Mouse (Mus musculus) ovary, postnatal 10 days (tissue): ENCODE results near the gene Insc.
"Not testable (repeated sequence)": the region's sequence is repeated elsewhere in the genome, so short reads cannot be mapped to it uniquely, and the experiment has no call there.

Source experiments
- DNase-seq: peaks from one replicate; pipeline ENCODE4 v3.0.0; 2022; ENCODE audit warnings: low spot score

Gene Insc

DNA sequence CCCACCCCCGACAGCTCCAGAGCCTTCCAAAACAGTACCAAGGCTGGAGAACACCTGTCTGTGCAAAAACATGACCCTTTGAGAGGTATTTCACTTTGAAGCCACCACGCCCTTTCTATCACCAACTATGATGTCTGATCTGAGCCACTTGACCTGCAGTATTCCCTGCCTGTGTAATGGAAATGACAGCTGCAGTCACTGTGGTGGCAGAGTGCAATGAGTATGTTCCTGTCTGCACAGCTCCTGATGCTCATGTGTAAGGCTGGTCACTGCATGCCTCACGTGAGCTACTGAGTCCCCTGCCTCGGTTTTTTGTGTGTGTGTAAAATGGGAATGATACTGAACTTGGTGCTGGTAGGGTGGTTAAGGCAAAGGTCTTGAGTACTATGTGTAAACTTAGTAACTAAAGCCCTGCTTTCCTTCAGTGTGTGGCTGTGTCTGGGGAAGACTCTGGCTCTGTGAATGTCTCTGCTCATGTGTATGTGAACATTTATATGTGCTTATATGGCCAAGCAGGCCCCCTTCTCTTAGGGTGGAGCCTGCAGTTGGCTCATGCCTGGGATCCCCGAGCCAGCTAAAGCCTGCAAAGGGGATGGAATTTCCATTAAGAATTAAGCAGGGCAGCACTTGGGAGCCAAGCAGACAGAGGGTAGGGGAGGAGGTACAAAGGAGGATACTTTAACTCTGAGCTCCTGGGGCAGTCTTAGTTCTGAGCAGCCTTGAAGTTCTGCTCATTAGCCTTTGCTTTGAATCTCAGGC is at the start of gene Insc:
TSS of gene Insc (plus strand) at position 673 of the 759 bp plus-strand sequence.
- no peak for DNase-seq

GRCm38 (mm10) chr7:114700871-114701270 is 42.6 kb upstream of the Insc start:
- no peak for DNase-seq

DNA sequence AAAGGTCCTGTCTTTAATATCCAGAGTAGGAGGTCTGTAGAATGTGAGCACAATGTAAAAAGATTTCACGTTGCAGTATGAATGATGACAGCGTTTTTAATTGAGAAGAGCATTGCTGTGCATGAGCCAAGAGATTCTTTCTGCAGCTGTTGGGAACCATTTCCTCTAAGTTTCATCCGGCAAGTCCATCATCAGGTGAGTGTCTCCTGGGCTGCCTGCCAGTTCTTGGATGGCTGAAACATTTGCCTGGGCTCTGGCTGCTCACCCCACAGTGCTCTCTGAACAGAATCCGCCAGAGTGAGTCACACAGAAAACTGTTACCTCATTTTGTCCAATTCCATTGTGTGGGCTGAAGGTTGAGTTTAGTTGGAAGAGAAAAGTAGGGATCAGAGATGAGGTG is 36.8 kb upstream of the Insc start:
- no peak for DNase-seq

DNA sequence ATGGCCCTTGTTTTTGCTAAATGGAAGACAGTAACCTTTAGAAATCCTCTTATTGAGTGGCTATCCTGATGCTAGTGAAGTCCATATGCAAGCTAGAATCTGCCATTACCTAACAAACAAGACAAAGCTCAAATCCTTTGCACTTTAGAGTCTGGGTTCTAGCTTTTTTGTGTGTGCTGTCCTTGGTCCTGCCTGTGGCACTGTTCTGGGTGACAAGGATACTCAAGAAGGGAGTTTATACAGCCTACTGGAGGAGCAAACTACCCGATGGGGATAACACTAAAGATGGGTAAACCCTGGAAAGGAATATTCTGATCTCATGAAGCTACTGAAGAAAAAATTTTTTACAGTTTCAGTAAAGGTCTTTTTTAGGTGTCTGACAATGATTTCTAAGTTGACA is 36.1 kb upstream of the Insc start:
- no peak for DNase-seq

DNA sequence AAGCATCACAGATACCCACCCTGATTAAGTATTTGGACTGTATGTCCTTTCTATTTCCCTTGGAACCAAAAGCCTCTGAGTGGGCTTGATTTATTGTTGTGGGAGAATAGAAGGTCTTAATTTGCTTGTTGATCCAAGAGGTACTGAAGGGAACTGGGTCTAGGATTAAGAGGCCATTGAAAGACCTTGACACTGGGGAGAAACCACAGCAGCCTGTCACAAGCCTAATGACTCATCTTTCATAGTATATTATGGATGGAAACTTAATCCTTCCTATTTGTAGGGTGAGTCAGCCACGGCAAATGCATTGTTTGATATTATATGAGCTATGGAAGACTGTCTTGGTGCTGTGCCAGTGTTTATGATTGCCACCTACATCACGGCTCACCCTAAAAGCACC is 33.1 kb upstream of the Insc start:
- no peak for DNase-seq

DNA sequence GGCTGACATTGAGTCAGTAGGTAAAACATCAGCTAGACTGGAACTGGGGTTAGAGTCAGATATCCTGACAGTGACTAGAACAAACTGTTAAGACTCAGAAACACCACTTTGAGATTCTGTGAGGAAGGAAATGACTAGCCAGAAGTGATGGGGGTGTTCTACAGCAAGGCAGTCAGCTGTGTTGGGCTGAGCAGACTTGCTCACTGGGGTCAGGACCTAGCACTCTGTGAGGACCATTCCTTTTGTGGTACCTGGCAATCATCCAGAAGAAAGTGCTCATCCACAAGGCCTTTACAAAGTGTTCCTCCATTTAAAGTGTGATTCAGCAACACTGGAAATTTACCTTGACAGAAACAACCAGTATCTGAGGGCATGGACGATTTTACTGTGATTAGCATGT is 31.0 kb upstream of the Insc start:
- DNase-seq = no peak

GRCm38 (mm10) chr7:114718300-114718699 is 25.2 kb upstream of the Insc start, which contains the start of gene Calcb:
Gene Calcb (plus strand): TSS chr7:114718643.
- no peak for DNase-seq

DNA sequence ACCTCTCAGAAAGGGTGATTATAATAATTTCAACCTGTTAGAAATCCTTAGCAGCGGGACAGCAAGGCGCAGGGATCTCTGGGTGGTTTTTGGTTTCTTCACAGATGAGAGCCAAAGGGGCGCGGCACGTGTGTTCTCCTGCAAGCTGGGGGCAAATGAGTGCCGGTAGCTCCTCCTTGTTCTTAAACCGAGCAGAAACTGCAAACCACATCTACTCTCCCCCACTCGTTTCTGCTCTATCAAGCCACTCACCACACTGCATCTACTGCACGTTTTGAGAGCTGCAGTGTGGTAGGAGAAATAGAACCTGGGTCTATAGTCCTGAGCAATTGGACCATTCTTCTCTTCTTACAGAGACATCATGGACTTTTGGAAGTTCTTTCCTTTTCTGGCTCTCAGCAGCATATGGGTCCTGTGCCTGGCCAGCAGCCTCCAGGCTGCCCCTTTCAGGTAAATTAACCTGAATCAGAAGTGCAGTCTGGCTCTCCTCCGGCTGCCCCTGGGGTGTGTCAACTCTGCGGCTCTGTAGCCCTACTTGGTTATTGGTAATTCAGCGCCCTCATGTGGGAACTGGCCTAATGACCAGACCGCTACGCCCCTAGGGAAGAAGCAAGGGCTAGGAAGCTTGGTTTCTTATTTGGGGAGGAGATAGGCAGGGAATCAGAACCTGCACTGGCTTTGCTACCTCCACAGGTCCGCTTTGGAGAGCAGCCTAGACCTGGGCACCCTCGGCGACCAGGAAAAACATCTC is 23.9 kb upstream of the Insc start:
- DNase-seq = no peak

DNA sequence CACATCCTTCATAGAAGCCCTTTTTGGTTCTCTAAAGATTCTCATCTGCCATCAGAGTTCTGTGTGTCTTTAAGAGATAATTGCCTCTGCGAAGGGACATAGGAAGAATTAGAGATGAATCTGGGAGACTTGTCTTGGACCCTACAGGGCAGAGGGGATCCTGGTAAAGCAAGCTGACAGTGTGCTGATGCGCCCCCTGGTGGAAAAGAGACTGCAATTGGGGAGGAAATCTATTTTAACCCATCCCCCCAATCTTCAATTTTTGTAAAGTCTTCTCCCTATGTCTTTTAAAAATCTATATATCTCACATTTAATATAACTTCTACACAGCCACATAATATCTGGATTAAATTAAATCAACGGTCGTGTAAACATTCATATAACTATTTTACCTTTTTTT is 13.8 kb upstream of the Insc start:
- DNase-seq = not testable (repeated sequence)

DNA sequence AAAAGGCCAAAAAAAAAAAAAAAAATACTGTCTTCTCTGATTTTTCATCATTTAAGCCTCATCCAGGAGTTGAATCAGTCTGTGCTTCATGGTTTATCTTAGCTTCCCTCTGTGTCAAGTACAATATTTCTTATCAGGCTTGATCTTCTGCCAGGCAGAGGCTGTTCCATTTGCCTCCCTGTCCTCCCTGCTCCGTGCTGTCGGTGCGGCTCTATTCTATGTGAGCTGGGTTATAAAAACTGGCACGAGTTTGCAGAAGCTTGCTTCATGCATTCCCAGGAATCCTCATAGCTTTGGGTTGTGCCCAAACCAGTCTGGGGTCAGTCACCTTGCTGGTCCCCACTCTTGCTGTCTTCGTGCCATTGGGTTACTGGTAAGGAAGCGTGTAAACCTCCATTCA is 12.3 kb upstream of the Insc start:
- no peak for DNase-seq

- DNase-seq = not testable (repeated sequence)
These were observed 11.8 kb upstream of the Insc start for GRCm38 (mm10) chr7:114731700-114732099.

DNA sequence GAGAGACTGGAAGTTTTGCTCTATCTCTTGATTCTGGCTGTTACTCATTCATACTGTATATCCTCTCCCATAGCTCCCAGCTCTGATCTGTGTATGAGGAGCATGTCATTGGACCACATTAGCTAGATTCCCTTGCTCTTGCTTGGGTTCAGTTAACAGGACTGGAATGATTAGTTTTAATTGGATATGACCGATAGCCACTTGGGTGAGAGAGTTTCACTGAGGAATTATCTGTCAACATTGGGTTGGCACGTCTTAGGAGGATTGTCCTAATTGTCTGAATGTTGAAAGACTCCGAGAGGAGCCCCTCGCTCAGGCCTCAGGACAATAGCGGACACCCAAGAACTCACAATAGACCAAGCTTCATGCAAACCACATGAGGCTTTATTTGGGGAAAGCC is 7.2 kb upstream of the Insc start:
- DNase-seq = no peak

DNA sequence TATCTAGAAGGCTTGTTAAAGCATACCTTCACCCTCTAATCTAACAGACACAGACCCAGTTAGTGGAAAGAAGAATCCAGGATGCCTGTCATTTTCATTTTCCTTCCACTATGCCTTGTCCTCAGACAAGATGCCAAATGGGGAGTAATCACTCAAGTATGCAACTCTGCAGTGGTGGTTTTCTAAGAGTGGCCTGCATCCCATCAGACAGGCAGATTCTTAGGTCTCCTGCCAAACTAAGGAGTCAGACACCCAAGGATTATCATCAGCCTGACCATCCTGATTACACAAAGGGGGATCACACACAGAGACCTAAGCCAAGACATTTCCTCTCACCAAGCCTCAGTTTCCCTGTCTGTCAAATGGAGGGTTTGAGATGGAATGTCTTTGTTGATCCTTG is 5.3 kb upstream of the Insc start:
- DNase-seq = no peak

GRCm38 (mm10) chr7:114740360-114741165 is 2.9 kb upstream of the Insc start:
- no peak for DNase-seq

DNA sequence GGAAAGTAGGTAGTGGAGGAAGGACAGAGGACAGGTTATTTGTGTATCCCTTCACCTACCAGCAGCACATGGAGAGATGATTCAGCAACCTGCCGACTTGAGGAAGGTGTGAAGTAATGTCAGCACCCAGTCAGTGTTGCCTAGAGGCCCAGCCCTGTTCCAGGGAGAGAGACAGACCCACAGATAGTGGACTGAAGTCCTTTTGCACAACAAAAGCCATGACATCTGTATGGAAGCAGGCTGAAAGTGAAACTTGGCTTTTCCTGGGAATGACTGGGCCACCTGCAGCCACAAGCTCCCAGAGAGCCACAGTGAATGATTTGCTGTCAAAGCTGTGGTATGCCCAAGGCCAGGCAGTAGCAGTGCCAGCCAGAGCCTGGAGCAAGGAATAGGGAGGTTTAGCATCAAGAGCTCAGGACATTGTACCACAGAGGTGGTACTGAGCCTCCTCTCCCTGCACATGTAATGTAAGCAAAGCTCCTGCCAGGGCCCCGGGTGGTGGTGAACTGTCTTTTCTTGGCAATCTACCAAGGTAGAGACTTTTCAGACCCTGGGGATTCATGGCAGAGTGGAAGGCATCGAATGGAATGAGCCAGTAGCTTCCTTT is 1.2 kb downstream of the Insc start:
- DNase-seq = no peak

DNA sequence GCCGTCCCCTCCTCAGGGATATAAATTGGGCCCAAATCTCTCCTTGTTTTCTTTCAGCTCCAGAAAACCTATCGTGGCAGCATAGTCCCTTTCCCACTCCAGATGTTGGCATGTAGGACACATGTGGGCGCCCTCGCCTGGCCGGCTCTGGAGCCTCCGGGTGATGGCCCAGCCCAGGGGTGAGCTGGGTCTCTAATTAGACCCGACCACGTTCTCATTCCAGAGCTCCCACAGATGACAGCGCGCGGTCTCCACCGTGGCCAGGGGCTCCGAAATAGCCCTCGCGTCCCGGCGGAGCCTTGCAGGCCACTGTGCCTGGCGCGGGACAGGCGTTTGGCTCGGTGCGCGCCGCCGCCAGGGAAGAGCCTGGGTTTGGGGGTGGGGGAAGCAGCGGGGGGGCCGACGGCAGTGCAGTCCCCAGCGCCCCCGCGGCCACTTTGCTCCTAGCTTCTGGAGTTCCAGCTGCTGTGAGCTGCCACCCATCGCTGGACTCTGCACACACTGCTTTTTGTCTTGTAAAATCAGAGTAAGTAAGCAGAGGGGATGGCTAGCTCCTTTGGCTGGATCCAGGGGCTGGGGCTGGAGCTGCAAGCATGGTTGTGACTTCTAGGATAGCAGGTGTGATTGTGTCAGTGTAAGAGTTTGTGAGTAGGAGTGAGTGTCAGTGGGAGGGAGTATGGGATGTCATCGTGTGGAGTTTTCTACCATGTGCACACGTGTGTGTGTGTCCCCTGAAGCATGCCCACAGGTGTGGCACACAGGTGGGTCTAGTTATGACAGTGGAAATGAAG is 2.2 kb downstream of the Insc start:
- DNase-seq = no peak

DNA sequence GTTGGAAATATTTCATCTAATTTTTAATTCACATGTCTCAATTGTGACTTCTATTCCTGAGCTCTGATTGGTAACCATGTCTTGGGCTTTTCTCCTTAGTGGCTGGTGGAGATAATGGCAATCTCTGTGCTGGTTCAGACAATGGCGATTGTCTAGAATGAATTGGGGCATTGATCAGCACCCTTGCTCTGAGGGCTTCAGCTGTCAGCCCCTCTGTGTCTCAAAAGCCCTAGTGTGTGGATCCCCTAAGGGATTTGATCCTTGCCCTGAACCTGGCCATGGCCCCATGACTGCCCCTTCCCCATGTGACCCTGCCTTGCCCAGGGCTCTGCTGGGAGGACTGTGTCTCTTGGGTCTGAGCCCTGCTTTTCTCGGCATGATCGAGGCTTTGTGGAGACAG is 4.1 kb downstream of the Insc start:
- DNase-seq = no peak

GRCm38 (mm10) chr7:114748239-114748638 is 4.7 kb downstream of the Insc start:
- DNase-seq = no peak

DNA sequence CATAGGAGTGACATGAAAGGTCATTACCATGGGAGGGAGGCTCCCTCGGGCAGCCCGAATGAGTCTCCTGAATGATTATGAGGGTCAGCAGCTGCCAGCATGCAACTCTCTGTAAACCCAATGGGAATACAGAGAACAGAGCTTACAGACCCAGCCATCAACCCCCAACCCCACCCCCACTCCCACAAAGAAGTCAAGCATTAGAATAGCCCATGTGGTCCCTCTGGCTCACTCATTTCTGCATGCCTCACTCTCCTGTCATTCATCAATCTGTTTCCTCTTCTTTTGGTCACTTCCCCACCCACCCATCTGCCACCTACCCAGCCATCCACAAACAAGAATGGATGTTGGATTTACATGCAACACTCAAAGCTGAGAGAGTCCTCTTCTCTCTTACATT is 10.0 kb downstream of the Insc start:
- no peak for DNase-seq

GRCm38 (mm10) chr7:114754196-114754595 is 10.7 kb downstream of the Insc start:
- DNase-seq = no peak

DNA sequence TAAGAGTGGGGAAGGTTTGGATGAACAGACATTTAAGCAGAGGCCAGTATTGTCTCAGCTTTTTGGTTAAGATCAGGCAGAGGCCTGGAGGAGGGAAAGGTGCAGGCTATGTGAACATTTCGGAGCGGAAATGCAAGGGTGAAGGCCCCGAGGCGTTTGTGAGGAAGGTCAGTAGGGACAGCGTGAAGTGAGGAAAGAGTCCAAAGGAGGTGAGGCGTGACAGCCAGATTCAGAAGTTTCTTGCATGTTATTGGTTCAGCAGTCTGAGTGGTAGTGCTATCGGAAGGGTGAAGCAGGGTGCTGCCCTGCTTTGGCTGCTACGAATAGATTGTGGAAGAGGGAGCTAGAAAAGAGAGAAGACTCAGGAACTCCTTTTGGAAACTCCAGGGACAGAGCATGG is 11.1 kb downstream of the Insc start:
- DNase-seq = no peak

DNA sequence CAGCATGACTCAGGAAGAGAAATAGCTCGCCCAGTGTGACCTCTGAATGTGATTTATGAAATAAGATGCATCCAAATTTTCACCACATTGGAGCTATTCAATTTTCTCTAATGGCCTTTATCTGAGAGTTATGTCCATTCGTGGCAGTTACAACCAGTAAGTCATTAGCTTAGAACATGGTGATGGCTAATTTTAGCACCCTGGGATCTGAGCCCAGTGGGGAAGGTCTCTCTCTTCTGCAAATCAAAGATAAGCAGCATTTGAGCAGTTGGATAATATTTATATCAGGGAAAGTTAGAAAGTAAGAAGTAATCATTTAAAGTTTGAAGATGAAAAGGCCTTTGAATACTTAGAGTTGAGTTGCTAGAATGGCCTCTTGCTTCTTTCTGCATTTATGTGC is 19.2 kb downstream of the Insc start:
- DNase-seq = no peak
